Mouse (Mus musculus) granulocyte monocyte progenitor cell, adult 5-6 weeks (primary cell): Measurements from ENCODE around the gene Fap. TPM values are rescaled to one million over a fixed set of nuclear protein-coding genes. Genes with fewer than 3 reads are reported as not detected.

ENCODE experiments used
- ATAC-seq: replicated peaks from 2 replicates; pipeline ENCODE4 v1.8.0; 2016; ENCODE audit warnings: mild to moderate bottlenecking, moderate TSS enrichment, inconsistent platforms; ENCODE audit not compliant: poor library complexity, severe bottlenecking
- total RNA-seq, 2 experiments: library from RNA; stranded (forward) in 1 of 2; stranded (reverse) in 1 of 2; fragments of 200-712, 200-1000 nt in 1 of 2; fragments of >200 nt in 1 of 2; fragmentation: Nextera tagmentation in 1 of 2; gene quantifications; 2 replicates each; pipeline ENCODE4 v1.2.3; 2014 to 2017

The Fap gene
- 13.2 TPM in 1 of 2 replicates, not detected in the other for total RNA-seq (2014; fragmentation: Nextera tagmentation)
- total RNA-seq (2017), result not detected in 2 replicates

DNA sequence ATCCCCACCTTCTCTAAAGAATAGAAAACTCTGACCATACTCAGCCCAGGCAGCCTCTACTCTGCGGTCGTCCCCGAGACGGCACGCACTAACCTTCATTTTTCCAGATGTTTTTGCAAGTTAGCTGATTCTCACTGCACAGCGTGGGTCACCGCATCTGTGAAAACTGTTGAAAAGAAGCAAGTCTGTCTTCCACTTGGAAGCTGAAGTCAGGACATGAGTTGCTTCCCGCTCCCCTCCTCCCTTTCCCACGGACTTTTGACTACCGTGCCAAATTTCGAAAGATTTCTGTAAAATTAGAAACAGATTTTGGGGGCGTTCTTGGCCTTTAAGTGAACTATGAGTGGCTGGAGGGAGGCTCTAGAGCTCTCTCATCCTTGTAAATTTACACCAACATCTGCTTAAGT lies at the start of gene Fap:
Gene Fap (minus strand): TSS at position 323 of the 407 bp plus-strand sequence.
- no peak; the same call in none of the 2 replicates for ATAC-seq

GRCm38 (mm10) chr2:62623024-62623441 lies 49.2 kb upstream of the Fap start:
- ATAC-seq, result no peak

GRCm38 (mm10) chr2:62619679-62620078 lies 45.8 kb upstream of the Fap start:
- no peak for ATAC-seq

- ATAC-seq, result no peak
These were observed 45.1 kb upstream of the Fap start for GRCm38 (mm10) chr2:62618934-62619341.

DNA sequence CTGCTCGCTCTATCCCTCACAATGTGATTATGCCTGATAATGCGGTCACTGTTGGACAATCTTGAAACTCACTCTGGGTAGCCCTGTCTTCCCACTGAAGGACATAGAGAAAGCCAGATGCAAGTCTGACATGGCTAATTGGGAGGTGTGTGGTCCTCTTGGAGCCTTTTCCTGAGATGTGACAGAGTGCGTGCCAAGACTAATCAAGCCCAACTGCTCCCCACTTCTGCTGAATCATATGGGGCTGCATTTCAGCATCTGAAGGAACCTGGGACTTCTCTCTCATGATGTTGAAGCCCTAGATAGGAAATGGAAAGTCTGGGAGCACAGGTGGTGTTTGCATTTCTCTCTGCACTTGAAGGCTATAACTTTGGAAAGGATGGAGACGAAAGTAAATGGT lies 39.3 kb upstream of the Fap start:
- ATAC-seq, result no peak

DNA sequence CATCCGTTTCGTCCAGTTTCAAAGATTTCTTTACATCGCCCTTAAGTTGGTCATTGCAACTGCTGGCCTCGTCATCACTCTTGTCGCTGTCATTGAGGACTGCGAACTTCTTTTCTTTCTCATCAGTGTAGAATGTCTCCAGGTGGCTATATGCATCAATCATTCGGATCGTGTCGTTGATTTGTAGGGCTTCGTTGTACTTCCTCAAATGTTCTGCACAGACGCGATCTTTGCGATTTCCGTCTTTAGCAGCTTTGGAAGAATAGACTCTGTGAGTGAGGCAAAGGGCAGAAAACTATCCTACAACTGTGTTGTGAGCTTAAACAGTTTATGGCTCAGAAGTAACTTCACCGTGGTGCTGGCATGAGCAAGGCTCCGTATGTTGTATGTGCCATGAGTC lies 32.3 kb upstream of the Fap start:
- peak; percentile 40 for ATAC-seq

DNA sequence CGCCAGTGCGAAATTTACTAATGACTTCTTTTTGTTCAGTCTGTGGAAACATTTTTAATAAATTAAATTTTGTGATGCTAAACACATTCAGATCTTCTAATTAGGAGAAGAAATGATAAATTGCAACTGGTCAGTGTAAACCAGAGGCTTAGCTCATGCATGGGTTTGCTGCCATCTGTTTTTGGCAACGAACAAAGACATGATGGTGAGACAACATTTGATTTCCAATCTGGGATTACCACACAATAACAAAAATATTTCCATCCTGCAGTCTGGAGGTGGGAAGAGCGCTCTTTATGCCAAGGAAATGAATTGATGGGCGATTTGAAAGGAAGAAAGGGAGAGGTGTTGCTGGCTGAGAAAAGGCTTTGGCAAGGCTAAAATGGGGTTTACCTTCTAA lies 29.7 kb upstream of the Fap start:
- no peak for ATAC-seq

DNA sequence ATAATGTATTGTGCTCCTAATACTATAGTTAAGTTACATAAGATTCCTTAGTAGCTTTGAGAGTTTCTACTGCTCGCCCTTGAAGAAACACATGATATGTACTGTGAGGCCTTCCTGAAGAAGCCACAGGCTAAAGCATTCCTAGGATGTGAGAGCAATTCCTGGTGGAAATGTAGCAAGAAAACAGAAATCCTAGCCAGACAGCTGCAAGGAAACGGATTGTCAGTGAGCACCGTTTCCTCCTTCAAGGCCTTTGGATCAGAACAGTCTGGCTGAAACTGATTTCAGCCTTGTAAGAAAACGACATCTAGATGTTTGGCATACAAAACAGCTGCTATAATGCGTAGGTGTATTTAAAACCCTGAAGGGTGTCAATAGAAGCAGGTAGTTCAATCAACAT lies 22.7 kb upstream of the Fap start:
- no peak for ATAC-seq

- no peak for ATAC-seq
These were observed 20.6 kb upstream of the Fap start for GRCm38 (mm10) chr2:62594491-62594890.

DNA sequence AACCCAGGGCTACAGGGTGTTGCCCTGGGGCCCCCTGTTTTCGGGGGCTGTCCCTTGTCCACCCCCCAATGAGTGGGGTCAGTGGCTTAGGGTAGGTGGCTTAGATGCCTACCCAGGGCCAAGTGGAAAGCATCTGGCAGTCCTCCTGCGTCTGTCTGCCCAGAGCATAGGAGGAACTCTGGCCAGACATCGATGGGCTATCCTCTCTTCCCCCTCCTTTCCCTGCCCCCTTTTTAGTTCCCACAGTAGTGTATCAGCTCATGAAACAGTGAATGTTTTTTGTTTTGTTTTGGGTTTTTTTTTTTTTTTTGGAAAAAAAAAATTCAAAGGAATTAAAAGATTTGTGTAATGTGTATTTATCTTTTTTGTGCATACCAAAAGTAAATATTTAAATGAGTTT lies 17.7 kb upstream of the Fap start:
- no peak for ATAC-seq

- no peak for ATAC-seq
These were observed 15.5 kb upstream of the Fap start for GRCm38 (mm10) chr2:62589333-62589732.

- ATAC-seq, result peak; percentile 59
These were observed 11.9 kb upstream of the Fap start for GRCm38 (mm10) chr2:62585769-62586168.

GRCm38 (mm10) chr2:62574962-62575361 lies 1.1 kb upstream of the Fap start:
- peak; percentile 87 for ATAC-seq

GRCm38 (mm10) chr2:62574250-62574649 lies 375 bp upstream of the Fap start:
- no peak for ATAC-seq

GRCm38 (mm10) chr2:62573099-62573752 lies 649 bp downstream of the Fap start:
- peak; percentile 69 for ATAC-seq

DNA sequence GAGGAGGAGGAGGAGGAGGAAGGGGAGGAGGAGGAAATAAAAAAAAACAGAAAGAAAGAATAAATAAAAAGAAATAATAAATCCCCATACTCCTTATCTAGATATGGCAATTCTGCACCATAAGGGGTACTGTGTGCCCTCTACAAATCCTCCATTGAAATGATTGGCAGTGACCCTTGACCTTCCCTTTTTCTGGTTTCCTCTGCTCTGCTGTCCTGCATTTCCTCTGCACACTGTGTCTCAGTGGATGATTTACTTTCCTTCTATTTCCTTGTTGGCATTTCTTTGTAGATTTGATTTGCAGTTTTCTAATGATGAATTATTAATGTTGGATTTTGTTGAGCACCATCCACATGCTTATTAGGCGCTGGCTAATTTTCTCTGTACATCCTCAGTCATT lies 9.2 kb downstream of the Fap start:
- ATAC-seq, result peak; percentile 50

DNA sequence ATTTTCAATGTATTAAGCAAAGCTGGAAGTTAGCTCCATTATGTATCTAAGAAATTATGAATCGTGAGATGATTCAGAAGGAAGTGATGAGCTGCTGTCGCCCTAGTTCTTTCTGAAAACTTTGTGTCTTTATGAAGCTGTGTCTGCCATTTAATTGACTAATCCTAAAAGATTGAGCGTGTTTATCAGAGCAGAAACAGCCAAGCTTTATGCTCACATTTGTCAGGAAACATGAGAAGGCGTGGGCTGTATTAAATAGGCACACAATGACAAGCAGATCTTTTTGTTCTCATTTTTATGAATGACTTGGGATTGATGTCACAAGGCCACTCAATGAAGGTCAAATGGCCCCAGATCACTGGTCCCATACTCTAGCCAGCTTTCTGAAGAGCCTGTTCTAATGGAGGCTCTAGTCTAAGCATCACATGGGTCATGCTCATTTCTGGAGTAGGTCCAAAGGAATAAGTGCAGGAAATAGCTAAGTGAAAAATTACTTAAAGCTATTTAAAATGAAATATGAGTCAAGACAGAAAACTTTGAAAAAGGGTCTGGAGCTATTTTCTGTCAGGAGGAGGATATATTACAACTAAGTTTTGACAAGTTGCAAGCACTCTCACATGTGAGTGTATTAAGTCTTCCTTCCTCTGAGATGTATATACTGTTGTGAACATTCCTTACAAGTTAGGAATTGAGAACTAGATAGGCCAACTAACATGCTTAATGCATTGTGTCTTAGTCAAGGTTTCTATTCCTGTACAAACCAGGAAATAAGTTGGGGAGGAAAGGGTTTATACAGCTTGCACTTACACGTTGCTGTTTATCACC lies 11.0 kb downstream of the Fap start:
- ATAC-seq, result no peak

GRCm38 (mm10) chr2:62557417-62557816 lies 16.5 kb downstream of the Fap start:
- no peak for ATAC-seq

- no peak for ATAC-seq
These were observed 17.5 kb downstream of the Fap start for GRCm38 (mm10) chr2:62556349-62556748.

DNA sequence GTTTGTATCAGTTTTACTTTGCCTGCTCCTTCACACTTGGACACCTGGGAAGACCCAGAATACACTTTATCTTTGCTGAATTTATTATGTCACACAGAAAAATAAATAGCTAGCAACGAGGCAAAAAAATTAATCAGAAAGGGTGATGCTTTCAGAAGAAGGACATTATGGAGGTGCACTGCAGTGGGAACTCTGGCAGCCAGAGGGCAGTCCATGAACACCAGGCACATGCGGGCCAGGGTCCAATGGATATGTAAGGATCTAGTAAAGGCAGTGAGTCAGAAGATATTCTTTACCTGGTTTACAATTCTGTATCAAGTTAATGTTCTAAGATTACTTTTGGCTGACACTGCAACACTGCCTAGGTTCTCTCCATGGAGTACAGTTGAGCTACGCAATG lies 24.2 kb downstream of the Fap start:
- no peak for ATAC-seq

GRCm38 (mm10) chr2:62549131-62549530 lies 24.7 kb downstream of the Fap start:
- ATAC-seq, result no peak

DNA sequence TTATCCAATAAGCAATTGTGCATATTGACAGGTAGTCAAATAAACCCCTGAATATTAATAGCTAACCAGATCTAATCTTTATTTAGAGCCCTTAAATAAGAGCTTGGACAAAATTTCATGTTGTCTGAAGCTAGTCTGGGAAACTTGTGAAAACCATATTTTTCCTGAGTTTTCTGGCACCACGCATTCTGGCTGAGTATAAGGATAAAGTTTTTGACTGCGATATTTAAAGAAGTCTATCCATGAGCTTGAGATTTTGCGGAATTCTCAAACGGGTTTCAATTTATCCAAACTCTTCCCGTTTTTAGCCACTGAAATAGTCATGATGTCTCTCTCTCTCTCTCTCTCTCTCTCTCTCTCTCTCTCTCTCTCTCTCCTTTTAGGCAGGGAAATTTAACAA lies 25.8 kb downstream of the Fap start:
- no peak for ATAC-seq
